Mouse (Mus musculus) retina, embryonic 14.5 days (tissue): ENCODE measurements around the gene St8sia2.
"Not testable (repeated sequence)": the region's sequence is repeated elsewhere in the genome, so short reads cannot be mapped to it uniquely, and the experiment has no call there.

ENCODE experiments used
- DNase-seq: peaks from one replicate; pipeline ENCODE4 v3.0.0-alpha.2; 2015; ENCODE audit warnings: low spot score

The St8sia2 gene

DNA sequence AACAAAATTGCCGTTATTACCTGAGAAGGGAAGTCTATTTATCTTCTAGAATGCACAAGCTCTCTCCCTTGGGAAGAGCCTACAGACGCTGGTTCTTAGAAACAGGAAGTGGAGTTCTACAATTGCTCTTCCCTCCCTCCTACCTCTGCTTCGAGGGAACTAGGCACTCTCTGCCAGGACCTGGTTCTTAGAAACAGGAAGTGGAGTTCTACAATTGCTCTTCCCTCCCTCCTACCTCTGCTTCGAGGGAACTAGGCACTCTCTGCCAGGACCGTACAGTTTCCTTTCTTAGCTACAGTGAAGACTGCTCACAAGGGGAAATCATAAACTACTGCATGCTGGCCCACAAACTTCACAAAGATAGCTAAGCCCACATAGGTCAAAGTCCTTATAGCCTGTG is 41.3 kb downstream of the St8sia2 start:
- not testable (repeated sequence) for DNase-seq

DNA sequence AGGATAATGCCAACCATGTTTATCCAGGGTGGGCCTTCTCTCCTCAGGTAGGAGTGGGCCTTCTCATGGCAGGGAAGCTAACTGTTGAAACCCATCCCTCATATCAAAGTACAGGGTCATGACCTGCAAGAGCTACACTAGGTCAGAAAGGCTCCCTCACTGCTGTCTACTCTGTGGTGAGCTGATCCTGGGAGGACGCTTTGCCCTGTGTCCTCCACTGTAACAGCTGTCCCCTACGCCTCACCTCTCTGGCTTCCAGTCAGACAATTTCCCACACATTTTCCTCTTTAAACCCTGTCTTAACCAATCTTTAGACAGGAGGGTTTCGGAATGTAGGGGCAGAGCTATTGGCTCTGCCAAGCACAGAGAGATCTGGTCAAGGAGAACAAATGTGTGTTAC is 48.3 kb downstream of the St8sia2 start:
- DNase-seq: no peak

DNA sequence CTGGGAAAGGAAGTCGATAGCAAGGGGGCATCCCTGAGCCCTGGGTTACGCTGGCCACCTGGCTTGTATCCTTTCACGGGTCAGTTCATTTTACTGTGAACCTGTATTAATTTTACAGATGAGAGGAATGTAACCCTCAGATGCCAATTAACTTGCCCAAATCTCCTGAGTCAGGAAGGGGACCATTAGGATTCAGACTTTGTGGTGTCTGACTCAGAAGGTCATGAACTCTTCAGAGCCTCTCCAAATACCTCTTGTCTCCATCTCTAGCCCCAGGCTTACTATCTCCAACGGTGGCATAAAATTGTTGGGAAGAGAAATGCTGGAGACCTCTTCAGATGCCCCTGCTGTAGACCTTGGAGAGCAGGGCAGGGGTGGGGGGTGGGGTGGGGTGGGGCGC is 51.1 kb downstream of the St8sia2 start:
- no peak for DNase-seq

- no peak for DNase-seq
Observed at GRCm38 (mm10) chr7:73954441-73954840, 59.0 kb downstream of the St8sia2 start.

DNA sequence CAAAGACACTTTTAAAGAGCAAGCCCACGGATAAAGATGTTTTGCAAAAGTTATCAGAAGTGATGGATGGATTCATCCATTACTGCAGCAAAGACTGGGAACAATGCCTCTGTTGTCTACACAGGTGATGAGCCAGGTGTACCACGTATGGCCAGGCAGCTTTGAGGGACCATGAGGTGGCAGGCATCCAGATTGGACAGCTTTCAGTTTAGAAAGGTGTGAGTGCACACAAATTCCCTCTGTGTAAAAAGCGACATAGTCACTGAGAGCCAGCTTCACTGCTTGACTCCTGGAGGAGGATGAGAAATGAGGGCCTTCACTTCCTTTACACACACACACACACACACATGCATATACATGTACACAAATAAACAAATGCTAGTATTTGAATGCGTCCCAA is 60.4 kb downstream of the St8sia2 start:
- no peak for DNase-seq

GRCm38 (mm10) chr7:73941640-73942039 is 71.8 kb downstream of the St8sia2 start:
- no peak for DNase-seq

DNA sequence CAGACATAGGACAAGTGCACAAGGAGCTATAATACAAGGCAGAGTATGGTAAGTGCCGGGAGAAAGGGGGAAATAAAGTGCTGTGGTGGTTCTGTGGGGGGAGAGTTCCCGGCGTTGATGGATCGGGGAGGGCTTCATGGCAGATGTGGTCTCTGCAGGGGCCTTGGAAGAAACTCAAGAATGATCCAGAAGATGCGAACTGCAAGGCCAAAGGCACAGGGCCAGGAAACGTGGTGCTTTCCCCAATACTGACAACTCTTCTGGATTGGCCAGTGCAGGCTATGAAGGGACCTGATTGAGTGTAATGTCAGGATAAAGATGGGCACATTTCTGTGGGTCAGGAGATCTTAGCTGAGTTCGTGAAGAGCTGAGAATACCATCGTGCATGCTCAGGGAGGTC is 74.3 kb downstream of the St8sia2 start:
- DNase-seq: no peak

DNA sequence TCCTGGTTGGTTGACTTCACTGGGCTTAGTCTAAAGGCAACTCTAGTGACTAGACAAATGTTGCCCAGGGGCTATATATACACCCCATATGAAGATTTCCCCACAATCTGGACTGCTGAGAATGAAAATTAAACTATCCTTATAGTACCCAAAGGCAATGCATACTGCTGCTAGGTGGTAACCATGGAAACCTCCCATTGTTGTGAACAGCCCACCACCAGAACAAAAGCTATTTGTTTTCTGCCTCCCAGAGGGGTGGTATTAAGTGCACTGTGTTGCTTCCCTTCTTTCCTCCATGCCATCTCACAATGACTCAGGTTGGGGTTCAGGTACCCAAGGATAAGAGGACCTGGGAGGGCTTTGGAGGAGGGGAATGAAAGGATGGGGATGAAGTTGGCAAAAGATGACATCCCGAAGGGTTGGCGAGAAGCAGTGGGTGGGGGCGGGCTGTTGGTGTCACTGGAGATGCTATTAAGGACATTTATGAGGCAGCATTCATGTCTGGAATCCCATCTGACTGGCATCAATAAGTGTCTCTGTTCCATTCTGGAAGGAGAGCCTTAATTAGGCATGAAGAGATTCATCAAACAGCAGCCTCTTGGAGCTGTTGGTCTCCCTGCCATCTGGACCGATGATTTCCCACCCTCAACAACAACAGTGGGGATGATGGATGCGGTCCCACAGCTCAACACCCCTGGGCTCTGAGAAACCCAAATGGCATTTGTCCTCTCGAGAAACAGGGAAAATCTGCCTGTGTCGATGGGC is 75.3 kb downstream of the St8sia2 start:
- DNase-seq: no peak

DNA sequence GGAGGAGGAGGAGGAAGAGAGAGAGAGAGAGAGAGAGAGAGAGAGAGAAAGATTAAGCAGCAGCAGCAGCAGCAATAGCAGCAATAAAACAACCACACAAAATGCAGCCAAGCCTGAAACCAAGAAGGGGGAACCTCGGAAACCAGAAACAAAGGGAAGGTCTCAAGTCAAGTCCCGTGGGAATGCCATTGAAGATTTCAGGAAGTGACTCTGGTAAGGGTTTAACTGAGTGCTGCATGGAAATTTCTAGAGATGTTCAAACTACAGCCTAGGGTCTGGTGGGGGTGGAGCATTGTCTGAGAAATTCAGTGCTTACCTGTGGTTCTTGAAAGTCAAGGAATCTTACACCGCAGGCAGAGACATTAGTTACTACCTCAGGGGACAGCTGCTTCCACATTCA is 77.4 kb downstream of the St8sia2 start:
- no peak for DNase-seq

GRCm38 (mm10) chr7:73935703-73936102 is 77.8 kb downstream of the St8sia2 start:
- no peak for DNase-seq

DNA sequence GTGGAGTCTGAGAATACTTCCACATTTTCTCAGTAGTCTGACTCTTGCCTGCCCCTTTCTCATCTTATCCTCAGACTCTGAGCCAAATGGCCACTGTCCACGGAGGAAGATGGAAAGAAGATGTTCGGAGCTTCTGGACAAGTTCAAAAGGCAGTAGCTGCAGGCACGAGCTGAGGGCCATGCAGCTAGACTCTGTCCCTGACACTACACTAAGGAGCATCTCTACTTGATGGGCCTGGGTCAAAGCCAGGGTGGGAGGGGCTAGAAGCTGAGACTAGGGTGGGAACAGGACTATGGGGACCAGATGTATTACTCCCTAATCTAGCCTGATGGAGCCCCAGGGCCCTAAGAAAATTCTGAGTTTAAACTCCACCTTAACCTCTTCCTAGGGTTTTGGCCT is 80.5 kb downstream of the St8sia2 start:
- no peak for DNase-seq

GRCm38 (mm10) chr7:73920921-73921485 is 92.5 kb downstream of the St8sia2 start:
- DNase-seq: no peak

DNA sequence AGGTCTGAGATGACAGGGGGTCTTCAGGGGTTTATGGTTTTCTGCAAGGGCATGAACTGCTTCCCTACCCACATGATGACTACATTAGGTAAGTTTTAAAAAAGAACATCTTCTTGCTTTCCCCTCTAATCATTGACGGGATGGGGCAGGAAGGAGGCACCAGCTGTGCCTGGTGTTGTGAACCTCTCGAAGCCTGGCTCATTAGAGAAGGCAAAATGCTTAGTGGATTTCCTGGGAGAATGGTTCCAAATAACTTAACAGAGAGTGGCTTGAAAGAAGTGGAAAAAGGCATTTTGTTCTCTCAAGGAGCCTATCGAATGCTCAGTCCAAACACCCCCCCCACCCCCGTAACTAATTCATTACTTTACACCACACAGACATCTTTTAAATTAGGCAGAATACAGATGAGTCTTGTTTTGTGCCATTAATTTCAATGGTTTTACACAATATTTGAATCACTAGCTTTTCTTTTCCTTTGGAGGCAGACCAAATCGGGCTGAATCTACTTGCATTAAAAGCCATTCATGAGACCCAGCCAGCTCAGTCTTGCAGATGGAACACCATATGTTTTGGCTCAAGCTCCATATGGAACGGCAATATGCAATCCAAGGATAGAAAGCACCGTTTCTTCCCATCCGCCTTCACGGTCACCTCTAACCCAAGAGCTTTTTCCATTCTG is 95.7 kb downstream of the St8sia2 start:
- no peak for DNase-seq

DNA sequence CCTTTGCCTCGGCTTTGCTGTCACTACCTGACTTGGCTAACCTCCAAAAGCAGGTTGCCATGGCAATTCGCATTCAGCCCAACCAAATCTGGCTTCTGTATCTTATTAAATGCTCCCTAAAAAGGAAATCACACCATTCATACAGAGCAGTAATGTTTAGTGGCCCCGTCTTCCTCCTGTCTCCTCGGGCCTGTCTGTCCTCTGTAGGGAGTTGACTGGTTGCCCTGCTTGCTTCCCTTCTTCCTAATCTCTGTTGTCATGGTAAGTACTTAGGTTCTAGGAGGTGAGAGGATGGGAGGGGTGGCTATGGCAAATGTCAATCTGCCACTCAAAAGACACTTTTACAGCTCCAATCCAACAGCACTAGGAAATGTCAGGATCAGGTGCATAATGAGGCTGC is 101.6 kb downstream of the St8sia2 start:
- DNase-seq: no peak

DNA sequence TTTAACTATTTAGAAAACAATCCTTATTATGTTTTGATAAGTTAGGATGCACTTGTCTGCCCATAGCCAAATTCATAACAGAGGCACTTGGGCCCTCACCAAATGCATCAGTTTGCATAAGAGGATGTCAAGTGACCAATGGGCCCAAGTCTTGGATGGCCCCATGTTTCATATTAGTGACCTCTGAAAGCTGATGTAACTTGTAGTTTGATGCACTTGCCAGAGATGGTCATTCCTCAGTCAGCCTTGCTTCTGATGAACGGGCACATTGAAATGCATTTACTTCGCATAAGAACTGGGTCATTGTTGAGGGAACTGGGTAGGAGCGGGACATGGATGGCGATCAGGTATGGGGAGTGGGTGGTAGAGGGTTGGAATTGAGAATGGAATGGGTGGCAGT is 102.6 kb downstream of the St8sia2 start:
- DNase-seq: no peak

GRCm38 (mm10) chr7:73909432-73910205 is 103.9 kb downstream of the St8sia2 start:
- no peak for DNase-seq

- DNase-seq: peak; percentile 82
Observed at GRCm38 (mm10) chr7:73894506-73894905, 119.0 kb downstream of the St8sia2 start.

GRCm38 (mm10) chr7:73891830-73892229 is 121.7 kb downstream of the St8sia2 start:
- no peak for DNase-seq

DNA sequence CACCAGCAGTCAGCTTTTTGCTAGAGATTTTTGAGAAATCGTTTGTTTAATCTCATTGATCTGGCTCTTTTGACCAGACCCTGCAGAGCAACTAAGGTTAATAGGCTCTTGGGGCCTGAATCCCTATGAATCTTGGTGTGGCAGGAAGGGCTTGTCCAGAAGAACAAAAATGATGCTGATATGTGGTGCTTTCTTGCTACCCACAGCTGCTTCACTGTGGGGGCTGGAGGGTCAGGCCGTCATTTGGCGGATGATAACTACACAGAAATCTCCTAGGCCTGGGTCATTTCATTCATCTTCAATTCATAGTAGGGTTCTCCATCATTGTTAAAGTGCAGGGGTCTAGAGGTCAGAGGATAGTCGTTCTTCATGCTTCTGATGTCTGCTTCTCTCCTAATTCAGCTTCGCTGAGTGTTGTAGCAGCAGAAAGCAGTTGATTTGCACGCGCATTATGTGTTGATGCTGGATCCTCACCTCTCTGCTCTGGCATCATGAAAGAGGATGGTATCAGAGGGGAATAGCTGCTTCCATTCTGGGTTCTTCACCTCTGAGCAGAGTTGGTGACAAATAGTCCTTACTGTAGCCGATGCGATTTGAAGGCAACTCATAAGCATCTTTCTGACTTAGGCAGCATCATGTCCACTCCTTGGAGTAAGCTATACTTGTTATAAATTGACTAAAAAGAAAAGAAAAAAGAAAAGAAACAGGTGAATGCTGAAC is 122.4 kb downstream of the St8sia2 start:
- no peak for DNase-seq

DNA sequence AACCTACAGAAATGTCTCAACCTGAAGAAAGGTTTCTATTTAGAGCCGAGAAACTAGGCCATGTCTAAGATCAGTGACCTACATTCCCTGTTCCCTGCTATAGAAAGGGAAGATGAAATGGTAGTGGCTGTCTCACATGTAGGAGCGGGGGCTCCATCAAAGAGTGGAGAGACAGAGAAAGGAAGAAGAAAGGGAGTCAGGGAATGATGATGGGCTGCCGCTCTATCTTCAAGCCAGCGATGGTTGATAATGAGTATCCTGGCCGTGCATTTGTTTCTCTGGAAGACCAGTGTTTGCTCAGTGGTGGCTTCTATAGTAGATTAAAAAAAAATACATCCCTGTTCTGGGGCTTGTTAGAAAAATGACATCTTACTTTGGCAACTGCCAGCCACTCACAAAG is 123.0 kb downstream of the St8sia2 start:
- no peak for DNase-seq
